Mouse (Mus musculus) lung, postnatal 10 days (tissue): Measurements from ENCODE around the gene Smco4.

ENCODE experiments used
- DNase-seq: peaks from one replicate; pipeline ENCODE4 v3.0.0; 2021

Smco4 gene

GRCm38 (mm10) chr9:15509363-15509762 lies 16.1 kb downstream of the Smco4 start:
- DNase-seq = no peak

- no peak for DNase-seq
These were observed 17.5 kb downstream of the Smco4 start for GRCm38 (mm10) chr9:15510557-15511310.

- DNase-seq = no peak
These were observed 19.7 kb downstream of the Smco4 start for GRCm38 (mm10) chr9:15512918-15513317.

GRCm38 (mm10) chr9:15516007-15516406 lies 22.8 kb downstream of the Smco4 start:
- no peak for DNase-seq

- no peak for DNase-seq
These were observed 24.7 kb downstream of the Smco4 start for GRCm38 (mm10) chr9:15517979-15518378.

GRCm38 (mm10) chr9:15522348-15522747 lies 29.1 kb downstream of the Smco4 start:
- no peak for DNase-seq

GRCm38 (mm10) chr9:15522887-15523286 lies 29.7 kb downstream of the Smco4 start:
- no peak for DNase-seq

- no peak for DNase-seq
These were observed 30.4 kb downstream of the Smco4 start for GRCm38 (mm10) chr9:15523646-15524045.

GRCm38 (mm10) chr9:15525246-15525645 lies 32.0 kb downstream of the Smco4 start:
- DNase-seq = peak; percentile 70

- no peak for DNase-seq
These were observed 33.3 kb downstream of the Smco4 start for GRCm38 (mm10) chr9:15526539-15526938.

GRCm38 (mm10) chr9:15527846-15528245 lies 34.6 kb downstream of the Smco4 start:
- DNase-seq = no peak

- peak; percentile 72 for DNase-seq
These were observed 35.1 kb downstream of the Smco4 start for GRCm38 (mm10) chr9:15528368-15528767.

- DNase-seq = peak; percentile 70
These were observed 36.2 kb downstream of the Smco4 start for GRCm38 (mm10) chr9:15529275-15529964.

GRCm38 (mm10) chr9:15529965-15530320 lies 36.7 kb downstream of the Smco4 start:
- DNase-seq = no peak

- no peak for DNase-seq
These were observed 38.0 kb downstream of the Smco4 start for GRCm38 (mm10) chr9:15531204-15531603.

GRCm38 (mm10) chr9:15533336-15534070 lies 40.3 kb downstream of the Smco4 start:
- no peak for DNase-seq

- no peak for DNase-seq
These were observed 40.9 kb downstream of the Smco4 start for GRCm38 (mm10) chr9:15534110-15534509.

GRCm38 (mm10) chr9:15535418-15535817 lies 42.2 kb downstream of the Smco4 start:
- no peak for DNase-seq

- no peak for DNase-seq
These were observed 43.7 kb downstream of the Smco4 start for GRCm38 (mm10) chr9:15536861-15537426.

- no peak for DNase-seq
These were observed 44.3 kb downstream of the Smco4 start for GRCm38 (mm10) chr9:15537455-15538048.

- no peak for DNase-seq
These were observed 45.8 kb downstream of the Smco4 start for GRCm38 (mm10) chr9:15538979-15539533.

- no peak for DNase-seq
These were observed 48.6 kb downstream of the Smco4 start for GRCm38 (mm10) chr9:15541735-15542354.
